Mouse (Mus musculus) intestine, postnatal 0 days (tissue): ENCODE results near the gene Ccdc73. TPM values are rescaled to one million over a fixed set of nuclear protein-coding genes. Genes with fewer than 3 reads are reported as not detected.

ENCODE experiments used
- ATAC-seq: fragments of 200-750 bp; cut with Nextera tagmentation; 2 replicates; pipeline ENCODE4 v1.8.0; 2017; ENCODE audit warnings: mild to moderate bottlenecking, moderate TSS enrichment, moderate library complexity
- H3K27ac ChIP-seq: fragments of 300-500 bp; sonication (generic); 2 replicates; pipeline ENCODE4 v1.5.1; 2014; ENCODE audit warnings: mild to moderate bottlenecking, low read depth, low read length, moderate library complexity
- H3K27me3 ChIP-seq: fragments of 300-500 bp; sonication (generic); replicated peaks from 2 replicates; pipeline ENCODE4 v1.6.1; 2014; ENCODE audit warnings: low read length, mixed read lengths; ENCODE audit not compliant: control insufficient read depth, insufficient read depth
- H3K36me3 ChIP-seq: fragments of 300-500 bp; sonication (generic); 2 replicates; pipeline ENCODE4 v1.6.1; 2014; ENCODE audit warnings: mild to moderate bottlenecking, moderate library complexity; ENCODE audit not compliant: control insufficient read depth, insufficient read depth
- H3K4me1 ChIP-seq: fragments of 300-500 bp; sonication (generic); replicated peaks from 2 replicates; pipeline ENCODE4 v1.6.1; 2014; ENCODE audit warnings: antibody characterized with exemption, low read length, mixed read lengths; ENCODE audit not compliant: control insufficient read depth, insufficient read depth
- H3K4me2 ChIP-seq: fragments of 300-500 bp; sonication (generic); replicated peaks from 2 replicates; pipeline ENCODE4 v1.6.1; 2014; ENCODE audit warnings: low read depth, mild to moderate bottlenecking, moderate library complexity
- H3K4me3 ChIP-seq: fragments of 300-500 bp; sonication (generic); 2 replicates; pipeline ENCODE4 v1.5.1; 2014; ENCODE audit warnings: low read depth, low read length
- H3K9ac ChIP-seq: fragments of 300-500 bp; sonication (generic); 2 replicates; pipeline ENCODE4 v1.6.1; 2014; ENCODE audit warnings: mild to moderate bottlenecking, low read depth, low read length
- H3K9me3 ChIP-seq: fragments of 300-500 bp; sonication (generic); 2 replicates; pipeline ENCODE4 v1.6.1; 2016; ENCODE audit warnings: mixed run types; ENCODE audit not compliant: control insufficient read depth
- CTCF ChIP-seq: sonication (generic); IDR thresholded peaks from 2 replicates; pipeline ENCODE4 v1.5.1; 2016; ENCODE audit warnings: low read depth, mild to moderate bottlenecking, control low read depth, antibody characterized with exemption, moderate library complexity
- WGBS: fragments of 180-500 bp; shearing (Covaris S2); extraction: QIAGEN DNeasy Blood & Tissue Kit; methylation state at CpG from one replicate; pipeline ENCODE4 v1.1.7; 2014; 5-methylcytosine and 5-hydroxymethylcytosine counted together
- polyA plus RNA-seq: library from polyadenylated mRNA; unstranded; fragments of >200 nt; fragmentation: Nextera tagmentation; extraction: Ambion mirVana; gene quantifications from 2 replicates; pipeline ENCODE4 v1.2.1, GENCODE M21; 2015

Ccdc73 gene
- polyA plus RNA-seq, 1 experiment from 2014 or later, result 4.8 TPM

DNA sequence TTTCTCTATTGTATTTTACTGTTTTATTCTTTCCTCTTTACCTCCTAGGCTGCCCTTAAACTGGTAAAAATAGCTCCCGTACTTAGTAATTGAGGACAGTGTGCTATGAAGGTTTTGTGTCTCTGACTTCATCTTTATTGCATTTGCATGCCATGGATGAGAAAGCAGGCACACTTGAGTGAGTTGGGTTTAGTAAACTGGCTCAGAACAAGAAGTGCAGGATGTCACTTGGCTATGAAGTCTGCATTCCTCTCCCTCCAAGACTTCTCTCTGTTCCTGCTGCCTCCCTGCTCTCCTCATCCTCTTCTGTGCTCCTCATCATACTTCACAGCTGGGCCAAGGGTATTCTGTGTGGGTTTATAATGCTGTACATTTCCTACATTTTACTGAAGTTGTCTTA lies 121.4 kb downstream of the Ccdc73 start:
- Histone ChIP-seq H3K4me1 (no peaks in the 10 kb centered on the region), H3K27me3 (no peaks in the 10 kb centered on the region), H3K4me3 (no peak overlapping the region), H3K27ac (no peak overlapping the region), H3K9me3 (no peaks in the 10 kb centered on the region), H3K4me2 (no peak overlapping the region), H3K9ac (no peak overlapping the region), H3K36me3 (no peaks in the 10 kb centered on the region)
- ATAC-seq, result no peak
- 90% methylated on average over 1 of the region's 1 CpGs for WGBS
- no peak for TF ChIP-seq CTCF

DNA sequence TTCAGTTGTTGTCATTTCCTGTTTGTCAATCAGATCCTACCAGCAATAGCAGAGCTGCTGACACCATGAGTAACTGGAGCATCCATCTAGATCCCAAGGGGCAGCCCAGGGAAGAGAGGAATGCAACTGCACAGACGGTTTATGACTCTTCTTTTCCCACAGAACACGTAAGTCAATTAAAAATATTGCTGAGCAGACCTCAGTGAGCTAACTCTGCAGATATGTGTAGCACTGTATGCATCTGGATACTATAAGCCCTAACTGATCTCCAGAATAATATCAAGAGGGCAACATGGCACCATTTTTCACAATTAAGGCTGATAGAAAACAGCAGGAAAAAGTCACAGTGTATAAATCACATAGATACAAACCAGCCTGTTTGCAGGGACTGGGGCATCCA lies 126.8 kb downstream of the Ccdc73 start:
- Histone ChIP-seq H3K27ac (no peak overlapping the region), H3K4me2 (no peak overlapping the region), H3K4me1 (no peaks in the 10 kb centered on the region), H3K9me3 (no peaks in the 10 kb centered on the region), H3K4me3 (no peak overlapping the region), H3K27me3 (no peaks in the 10 kb centered on the region), H3K9ac (no peak overlapping the region), H3K36me3 (peaks cover 16% of the 10 kb centered on the region)
- WGBS, result 54% methylated on average over 2 of the region's 2 CpGs
- no peak for ATAC-seq
- TF ChIP-seq CTCF, result no peak

DNA sequence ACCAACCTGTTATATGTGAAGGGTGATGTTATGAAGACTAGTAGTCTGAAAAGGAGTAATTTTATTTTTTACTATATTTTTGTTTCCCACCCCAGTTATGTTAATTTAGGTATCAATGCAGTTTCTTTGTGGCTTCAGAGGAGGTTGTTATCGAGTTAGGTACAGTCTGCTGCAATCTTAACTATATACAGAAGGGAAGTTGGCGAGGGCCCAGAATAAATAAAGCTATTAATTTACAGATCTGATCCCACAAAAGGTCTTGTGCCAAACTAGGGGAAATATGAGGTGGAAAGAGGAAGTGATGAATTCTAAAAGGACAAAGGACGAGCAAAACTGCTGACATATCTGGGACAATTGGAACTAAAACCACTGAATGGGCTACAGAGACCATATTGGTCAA lies 128.6 kb downstream of the Ccdc73 start:
- Histone ChIP-seq H3K4me2 (no peak overlapping the region), H3K27ac (no peak overlapping the region), H3K9me3 (no peaks in the 10 kb centered on the region), H3K9ac (no peak overlapping the region), H3K4me3 (no peak overlapping the region), H3K27me3 (no peaks in the 10 kb centered on the region), H3K4me1 (no peaks in the 10 kb centered on the region), H3K36me3 (peaks cover 16% of the 10 kb centered on the region)
- no peak for TF ChIP-seq CTCF
- 78% methylated on average over 3 of the region's 3 CpGs for WGBS
- no peak for ATAC-seq

DNA sequence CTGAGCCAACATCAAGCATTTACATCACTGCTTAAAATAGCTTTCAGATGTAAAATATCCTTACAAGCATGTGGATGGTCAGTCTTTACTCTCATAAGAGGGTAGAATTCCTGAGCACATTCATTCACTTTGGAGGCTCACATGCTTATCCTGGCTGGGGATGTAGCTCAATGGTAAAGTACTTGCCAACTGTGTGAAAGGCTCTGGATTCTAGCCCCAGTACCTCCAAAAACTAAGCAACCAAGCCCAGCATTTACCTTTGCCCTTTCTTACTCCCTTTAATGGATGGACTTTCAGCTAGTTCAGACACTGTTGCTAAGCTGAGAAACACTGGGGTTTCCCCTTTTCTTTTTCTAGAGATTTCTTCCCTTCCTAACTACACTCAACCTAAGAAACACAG lies 139.6 kb downstream of the Ccdc73 start:
- Histone ChIP-seq H3K4me2 (no peak overlapping the region), H3K4me3 (no peak overlapping the region), H3K27ac (no peak overlapping the region), H3K4me1 (no peaks in the 10 kb centered on the region), H3K27me3 (no peaks in the 10 kb centered on the region), H3K9me3 (no peaks in the 10 kb centered on the region), H3K36me3 (peaks cover 71% of the 10 kb centered on the region), H3K9ac (no peak overlapping the region)
- no peak for TF ChIP-seq CTCF
- ATAC-seq, result no peak

DNA sequence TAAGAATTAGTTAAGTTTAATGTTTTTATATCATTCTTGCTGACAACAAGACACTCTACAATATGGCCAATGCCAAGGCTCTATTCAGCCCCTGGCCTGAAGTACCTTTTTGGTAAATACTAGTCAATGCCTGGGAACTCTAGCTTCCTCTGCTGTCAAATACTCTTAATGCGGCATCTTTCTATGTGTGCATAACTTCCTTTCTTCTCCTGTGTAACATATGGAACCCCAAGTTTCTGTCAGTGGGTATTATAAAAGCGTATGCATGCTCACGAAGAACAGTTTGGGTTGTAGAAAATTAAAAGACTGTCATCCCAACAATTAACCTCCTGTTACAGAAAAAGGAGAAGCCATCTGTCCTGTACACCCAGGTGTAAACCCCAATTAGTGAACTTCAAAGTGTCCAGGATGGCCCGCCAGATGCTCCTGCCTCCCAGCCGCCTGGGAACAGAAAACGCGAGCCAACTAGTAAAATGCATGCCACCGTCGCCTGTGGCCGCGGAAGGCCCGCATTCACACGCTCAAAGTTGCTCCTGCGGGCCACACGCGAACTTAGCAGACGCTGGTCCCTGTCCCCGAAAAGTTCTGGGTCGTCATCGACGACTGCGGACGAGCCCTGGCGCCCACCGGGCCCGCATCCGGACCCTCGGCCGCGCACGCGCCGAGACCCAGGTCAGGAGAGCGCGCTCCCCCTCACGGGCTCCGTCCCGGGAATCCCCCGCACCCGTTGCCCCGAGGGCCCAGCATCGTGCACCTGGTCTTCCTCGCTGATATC lies 148.8 kb downstream of the Ccdc73 start:
- peaks cover 19% of the 10 kb centered on the region for H3K36me3 ChIP-seq
- peak; percentile 66 for ATAC-seq
- H3K9me3 ChIP-seq, result no peaks in the 10 kb centered on the region
- no peak overlapping the region for H3K27ac ChIP-seq
- peak overlapping the region; percentile 72 for H3K4me3 ChIP-seq
- H3K4me2 ChIP-seq, result peak overlapping the region; percentile 82
- no peak for TF ChIP-seq CTCF
- 0 out of 2 replicates have a peak, but pooled peaks cover 7% of the 10 kb centered on the region for H3K4me1 ChIP-seq
- peak overlapping the region; percentile 80 for H3K9ac ChIP-seq
- H3K27me3 ChIP-seq, result no peaks in the 10 kb centered on the region
- under 1% methylated on average over 43 of the region's 43 CpGs for WGBS

GRCm38 (mm10) chr2:105016967-105017287 lies 149.3 kb downstream of the Ccdc73 start, which contains the start of gene Eif3m:
Gene Eif3m, minus strand, starts transcription at chr2:105017080.
- Histone ChIP-seq H3K36me3 (peaks cover 18% of the 10 kb centered on the region), H3K27ac (peak within 1 kb of the TSS; percentile 77; the same call in 1 of the 2 replicates), H3K9me3 (no peaks in the 10 kb centered on the region), H3K9ac (peak within 1 kb of the TSS; percentile 80), H3K4me1 (0 out of 2 replicates have a peak, but pooled peaks cover 7% of the 10 kb centered on the region), H3K27me3 (no peaks in the 10 kb centered on the region), H3K4me3 (peak within 1 kb of the TSS; percentile 72), H3K4me2 (peak within 1 kb of the TSS; percentile 82)
- peak; percentile 100 for ATAC-seq
- no peak for TF ChIP-seq CTCF
- under 1% methylated on average over 25 of the region's 25 CpGs for WGBS
